In the genomic region with DNA sequence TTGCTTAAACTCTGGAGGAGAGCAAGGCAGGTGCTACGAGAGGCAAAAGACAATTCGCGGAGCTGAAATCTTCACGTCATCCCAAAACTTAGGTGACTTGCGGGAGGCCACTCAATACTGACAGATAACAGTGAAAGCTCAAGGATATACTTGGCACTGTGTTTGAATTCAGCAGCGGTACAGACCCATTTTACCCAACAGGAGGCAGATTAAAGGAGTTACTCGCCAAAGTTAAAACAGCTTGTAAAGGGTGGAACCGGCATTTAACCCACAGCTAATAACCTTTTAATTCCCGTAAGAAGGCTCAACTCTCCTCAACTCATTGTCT, we compare ENCODE assay signal across 8 mouse cellular contexts. TPM values are rescaled to one million over a fixed set of nuclear protein-coding genes. Genes with fewer than 3 reads are reported as not detected.
A peak's percentile ranks its signal among the peaks of the same experiment; 100 is the strongest.
DNase-seq lines count a peak whose midpoint lies in the region; ATAC-seq and TF ChIP-seq lines count a peak whose summit lies in the region.

No protein-coding gene starts in this region.

- no peaks in the 10 kb centered on the region for H3K27me3 ChIP-seq in kidney, postnatal 0 days (ENCODE audit: insufficient read depth, low read length)
- H3K27me3 ChIP-seq in embryonic facial prominence, embryonic 11.5 days (ENCODE audit: control insufficient read depth, insufficient read depth, low read length): no peaks in the 10 kb centered on the region
- H3K27me3 ChIP-seq in intestine, embryonic 14.5 days (replicated peaks; ENCODE audit: control insufficient read depth, insufficient read depth, low read length): no peaks in the 10 kb centered on the region
- no peaks in the 10 kb centered on the region for H3K27me3 ChIP-seq in myocyte (ENCODE audit: control insufficient read depth, insufficient read depth, insufficient read length)

- no peak for DNase-seq in kidney, postnatal 0 days (ENCODE audit: low spot score)
- no peak for DNase-seq in kidney, adult 11 months
- no peak for DNase-seq in embryonic facial prominence, embryonic 11.5 days (ENCODE audit: low spot score)
- DNase-seq in intestine, embryonic 14.5 days (ENCODE audit: low spot score): no peak
- DNase-seq in cerebellum, postnatal 25 days: no peak
- DNase-seq in urinary bladder, postnatal 4 days (ENCODE audit: low spot score in 2 of 2): no peak
- DNase-seq in cerebellum, adult 11-12 months: no peak

- peaks cover 14% of the 10 kb centered on the region for H3K4me1 ChIP-seq in kidney, postnatal 0 days (replicated peaks; ENCODE audit: insufficient read depth, low read length)
- H3K4me1 ChIP-seq in embryonic facial prominence, embryonic 11.5 days (ENCODE audit: control insufficient read depth, insufficient read depth, low read length): no peaks in the 10 kb centered on the region
- peaks cover 18% of the 10 kb centered on the region for H3K4me1 ChIP-seq in intestine, embryonic 14.5 days (replicated peaks; ENCODE audit: control insufficient read depth, insufficient read depth, low read length)

- H3K9me3 ChIP-seq in kidney, postnatal 0 days (replicated peaks; ENCODE audit: low read length): no peaks in the 10 kb centered on the region
- H3K9me3 ChIP-seq in embryonic facial prominence, embryonic 11.5 days (replicated peaks; ENCODE audit: control insufficient read depth, low read length): no peaks in the 10 kb centered on the region
- H3K9me3 ChIP-seq in intestine, embryonic 14.5 days (ENCODE audit: control insufficient read depth, low read length): no peaks in the 10 kb centered on the region

- H3K4me3 ChIP-seq in kidney, postnatal 0 days (replicated peaks; ENCODE audit: low read depth, low read length): peak overlapping the region; percentile 44
- H3K4me3 ChIP-seq in embryonic facial prominence, embryonic 11.5 days (ENCODE audit: low read depth, low read length): peak overlapping the region; percentile 36
- H3K4me3 ChIP-seq in intestine, embryonic 14.5 days (ENCODE audit: low read depth, low read length): peak overlapping the region; percentile 66
- H3K4me3 ChIP-seq in myocyte: peak overlapping the region; percentile 67

- no peak for ATAC-seq in kidney, postnatal 0 days (replicated peaks; ENCODE audit: low FRiP score, low read depth)
- no peak for ATAC-seq in embryonic facial prominence, embryonic 11.5 days (replicated peaks; ENCODE audit: insufficient number of reproducible peaks, low FRiP score, low TSS enrichment, low read depth)
- no peak for ATAC-seq in intestine, embryonic 14.5 days (replicated peaks; ENCODE audit: low FRiP score, low TSS enrichment, low read depth)

- no peak for TF ChIP-seq CTCF in kidney, postnatal 0 days (IDR thresholded peaks at IDR 0.05; ENCODE audit: low read depth)

- 4% methylated on average over 9 of the region's 9 CpGs for WGBS in kidney, postnatal 0 days
- WGBS in embryonic facial prominence, embryonic 11.5 days: 4% methylated on average over 9 of the region's 9 CpGs
- WGBS in intestine, embryonic 14.5 days: 4% methylated on average over 9 of the region's 9 CpGs

- no peak for TF ChIP-seq POLR2A in myocyte (IDR thresholded peaks at IDR 0.05; ENCODE audit: insufficient read length, low read depth)

- no peaks in the 10 kb centered on the region for H3K79me2 ChIP-seq in myocyte (ENCODE audit: control insufficient read depth, insufficient read depth)

- H3K27ac ChIP-seq in kidney, postnatal 0 days: peak overlapping the region; percentile 61; the same call in 1 of the 2 replicates
- H3K27ac ChIP-seq in embryonic facial prominence, embryonic 11.5 days (replicated peaks; ENCODE audit: low read depth, low read length): 0 out of 2 replicates have a peak overlapping the region, but pooled peaks have one; percentile 3
- peak overlapping the region; percentile 87 for H3K27ac ChIP-seq in intestine, embryonic 14.5 days (ENCODE audit: low read depth)

- peak overlapping the region; percentile 44; the same call in 1 of the 2 replicates for H3K9ac ChIP-seq in kidney, postnatal 0 days (ENCODE audit: low read depth, low read length)
- H3K9ac ChIP-seq in embryonic facial prominence, embryonic 11.5 days (replicated peaks; ENCODE audit: low read length): peak overlapping the region; percentile 50
- H3K9ac ChIP-seq in intestine, embryonic 14.5 days (ENCODE audit: low read length): peak overlapping the region; percentile 50

- peaks cover under 1% of the 10 kb centered on the region; the same call in 1 of the 2 replicates for H3K36me3 ChIP-seq in kidney, postnatal 0 days (ENCODE audit: insufficient read depth, low read length)
- no peaks in the 10 kb centered on the region for H3K36me3 ChIP-seq in embryonic facial prominence, embryonic 11.5 days (replicated peaks; ENCODE audit: control insufficient read depth, insufficient read depth, low read depth, low read length)
- H3K36me3 ChIP-seq in intestine, embryonic 14.5 days (ENCODE audit: control insufficient read depth, insufficient read depth, low read length): peaks cover 28% of the 10 kb centered on the region
- H3K36me3 ChIP-seq in myocyte (ENCODE audit: control insufficient read depth, insufficient read depth): no peaks in the 10 kb centered on the region

- peak overlapping the region; percentile 61 for H3K4me2 ChIP-seq in kidney, postnatal 0 days (ENCODE audit: low read length)
- H3K4me2 ChIP-seq in embryonic facial prominence, embryonic 11.5 days (ENCODE audit: low read depth, low read length): peak overlapping the region; percentile 70
- peak overlapping the region; percentile 86 for H3K4me2 ChIP-seq in intestine, embryonic 14.5 days (ENCODE audit: low read length)
- H3K4me2 ChIP-seq in myocyte (ENCODE audit: low read depth): peak overlapping the region; percentile 92

- H3ac ChIP-seq in myocyte (ENCODE audit: control insufficient read depth, insufficient read length): no peak overlapping the region

TF ChIP-seq in myocyte, 11 proteins besides CTCF, POLR2A, EP300 and RAD21:
- no peak for TF ChIP-seq MAX (IDR thresholded peaks at IDR 0.05; ENCODE audit: low read depth)
- no peak for TF ChIP-seq TCF12 (IDR thresholded peaks at IDR 0.05; ENCODE audit: insufficient read depth, poor library complexity, severe bottlenecking)
- no peak for TF ChIP-seq MYOD1 (IDR thresholded peaks at IDR 0.05; ENCODE audit: control insufficient read depth in 1 of 3, insufficient read length in 2 of 3, low read depth in 2 of 3)
- TF ChIP-seq E2F4 (IDR thresholded peaks at IDR 0.05; ENCODE audit: insufficient read depth): no peak
- no peak for TF ChIP-seq USF1 (IDR thresholded peaks at IDR 0.05; ENCODE audit: low read depth)
- no peak for TF ChIP-seq SRF (IDR thresholded peaks at IDR 0.05; ENCODE audit: control insufficient read depth, insufficient read length, low read depth)
- TF ChIP-seq TCF3 (IDR thresholded peaks at IDR 0.05; ENCODE audit: insufficient read length, low read depth): no peak
- no peak for TF ChIP-seq MYOG (IDR thresholded peaks at IDR 0.05; ENCODE audit: control insufficient read depth in 1 of 3, insufficient read depth in 1 of 3, insufficient read length in 2 of 3, low read depth in 2 of 3)
- TF ChIP-seq REST (IDR thresholded peaks at IDR 0.05; ENCODE audit: insufficient read depth, insufficient read length): no peak

RNA-seq across cellular contexts. Expression of a gene that starts 0.4 kb away (rescaled TPM):
- 17.4 and 20.5 TPM in 2 replicates for polyA plus RNA-seq in kidney, postnatal 0 days (2015; fragmentation: Nextera tagmentation; extraction: Ambion mirVana)
- polyA plus RNA-seq in embryonic facial prominence, embryonic 11.5 days (2014; fragmentation: Nextera tagmentation; extraction: Ambion mirVana): 31.2 and 38.6 TPM in 2 replicates
- polyA plus RNA-seq in intestine, embryonic 14.5 days (2014; fragmentation: Nextera tagmentation; extraction: Ambion mirVana): 29.5 and 30.6 TPM in 2 replicates
- polyA plus RNA-seq in myocyte (2012; fragmentation: generic; extraction: Trizol): 22.5 TPM

RNA-seq across cellular contexts. Expression of a gene that starts 4.6 kb away (rescaled TPM):
- 26.9 and 27.8 TPM in 2 replicates for polyA plus RNA-seq in kidney, postnatal 0 days (2015; fragmentation: Nextera tagmentation; extraction: Ambion mirVana)
- polyA plus RNA-seq in embryonic facial prominence, embryonic 11.5 days (2014; fragmentation: Nextera tagmentation; extraction: Ambion mirVana): 58.2 and 67.5 TPM in 2 replicates
- polyA plus RNA-seq in intestine, embryonic 14.5 days (2014; fragmentation: Nextera tagmentation; extraction: Ambion mirVana): 39.9 and 41.9 TPM in 2 replicates
- 4.9 TPM for polyA plus RNA-seq in myocyte (2012; fragmentation: generic; extraction: Trizol)

RNA-seq across cellular contexts. Expression of a gene that starts 5.9 kb away (rescaled TPM):
- 0.09 TPM in 1 of 2 replicates, not detected in the other for polyA plus RNA-seq in kidney, postnatal 0 days (2015; fragmentation: Nextera tagmentation; extraction: Ambion mirVana)
- 0.48 and 0.49 TPM in 2 replicates for polyA plus RNA-seq in embryonic facial prominence, embryonic 11.5 days (2014; fragmentation: Nextera tagmentation; extraction: Ambion mirVana)
- polyA plus RNA-seq in intestine, embryonic 14.5 days (2014; fragmentation: Nextera tagmentation; extraction: Ambion mirVana): 0.42 and 0.60 TPM in 2 replicates
- polyA plus RNA-seq in myocyte (2012; fragmentation: generic; extraction: Trizol): 0.16 TPM

RNA-seq across cellular contexts. Expression of a gene that starts 39.8 kb away (rescaled TPM):
- polyA plus RNA-seq in kidney, postnatal 0 days (2015; fragmentation: Nextera tagmentation; extraction: Ambion mirVana): 28.0 and 31.9 TPM in 2 replicates
- 12.4 and 14.6 TPM in 2 replicates for polyA plus RNA-seq in embryonic facial prominence, embryonic 11.5 days (2014; fragmentation: Nextera tagmentation; extraction: Ambion mirVana)
- polyA plus RNA-seq in intestine, embryonic 14.5 days (2014; fragmentation: Nextera tagmentation; extraction: Ambion mirVana): 59.4 and 71.9 TPM in 2 replicates
- 2.1 TPM for polyA plus RNA-seq in myocyte (2012; fragmentation: generic; extraction: Trizol)

RNA-seq across cellular contexts. Expression of a gene that starts 50.3 kb away (rescaled TPM):
- 0.82 and 0.92 TPM in 2 replicates for polyA plus RNA-seq in kidney, postnatal 0 days (2015; fragmentation: Nextera tagmentation; extraction: Ambion mirVana)
- polyA plus RNA-seq in embryonic facial prominence, embryonic 11.5 days (2014; fragmentation: Nextera tagmentation; extraction: Ambion mirVana): 0.57 and 0.58 TPM in 2 replicates
- 0.48 and 0.60 TPM in 2 replicates for polyA plus RNA-seq in intestine, embryonic 14.5 days (2014; fragmentation: Nextera tagmentation; extraction: Ambion mirVana)
- polyA plus RNA-seq in myocyte (2012; fragmentation: generic; extraction: Trizol): not detected

Comparison
In these comparisons a context has a peak if more than half of its experiments do, and no peak if none do; other contexts are left out.
1. H3K27ac ChIP-seq: peak in every context shown above with its lines; median percentile 87 in intestine, embryonic 14.5 days; 61 in kidney, postnatal 0 days; 3 in embryonic facial prominence, embryonic 11.5 days.